Mouse (Mus musculus) right cerebral cortex, adult 18-20 months (tissue): ENCODE results near the gene Dscam.

Experiments used
- DNase-seq: peaks from one replicate; pipeline ENCODE4 v3.0.0; 2022; ENCODE audit warnings: mixed read lengths

The Dscam gene

GRCm38 (mm10) chr16:97016244-97016850, 154.2 kb downstream of the Dscam start:
- peak; percentile 15 for DNase-seq

GRCm38 (mm10) chr16:97014343-97014742, 156.2 kb downstream of the Dscam start:
- DNase-seq: no peak

GRCm38 (mm10) chr16:97009116-97010055, 161.2 kb downstream of the Dscam start:
- peak; percentile 50 for DNase-seq

- no peak for DNase-seq
Observed at GRCm38 (mm10) chr16:97007892-97008527, 162.5 kb downstream of the Dscam start.

GRCm38 (mm10) chr16:97006854-97007182, 163.7 kb downstream of the Dscam start:
- no peak for DNase-seq

- DNase-seq: no peak
Observed at GRCm38 (mm10) chr16:97006041-97006853, 164.3 kb downstream of the Dscam start.

- no peak for DNase-seq
Observed at GRCm38 (mm10) chr16:97003965-97004364, 166.6 kb downstream of the Dscam start.

GRCm38 (mm10) chr16:97002837-97003236, 167.7 kb downstream of the Dscam start:
- no peak for DNase-seq

- DNase-seq: peak; percentile 89
Observed at GRCm38 (mm10) chr16:97002189-97002588, 168.4 kb downstream of the Dscam start.

GRCm38 (mm10) chr16:96996854-96997253, 173.7 kb downstream of the Dscam start:
- peak; percentile 59 for DNase-seq

GRCm38 (mm10) chr16:96995858-96996257, 174.7 kb downstream of the Dscam start:
- DNase-seq: no peak

- no peak for DNase-seq
Observed at GRCm38 (mm10) chr16:96987396-96987795, 183.2 kb downstream of the Dscam start.

- no peak for DNase-seq
Observed at GRCm38 (mm10) chr16:96973300-96973699, 197.3 kb downstream of the Dscam start.

GRCm38 (mm10) chr16:96971768-96972167, 198.8 kb downstream of the Dscam start:
- DNase-seq: no peak

GRCm38 (mm10) chr16:96970412-96970811, 200.1 kb downstream of the Dscam start:
- no peak for DNase-seq

GRCm38 (mm10) chr16:96969643-96970042, 200.9 kb downstream of the Dscam start:
- no peak for DNase-seq

- DNase-seq: no peak
Observed at GRCm38 (mm10) chr16:96968885-96969480, 201.6 kb downstream of the Dscam start.

GRCm38 (mm10) chr16:96959695-96960094, 210.9 kb downstream of the Dscam start:
- no peak for DNase-seq

GRCm38 (mm10) chr16:96945468-96946302, 224.9 kb downstream of the Dscam start:
- no peak for DNase-seq

- no peak for DNase-seq
Observed at GRCm38 (mm10) chr16:96943648-96944047, 226.9 kb downstream of the Dscam start.

- no peak for DNase-seq
Observed at GRCm38 (mm10) chr16:96934795-96935194, 235.8 kb downstream of the Dscam start.
